Mouse (Mus musculus): ENCODE data around the gene Nme7. TPM values are rescaled to one million over a fixed set of nuclear protein-coding genes. Genes with fewer than 3 reads are reported as not detected.
A peak's percentile ranks its signal among the peaks of the same experiment; 100 is the strongest.

Nme7 gene
- polyA plus RNA-seq, 1 experiment from 2014 or later: 7.6 TPM

DNA sequence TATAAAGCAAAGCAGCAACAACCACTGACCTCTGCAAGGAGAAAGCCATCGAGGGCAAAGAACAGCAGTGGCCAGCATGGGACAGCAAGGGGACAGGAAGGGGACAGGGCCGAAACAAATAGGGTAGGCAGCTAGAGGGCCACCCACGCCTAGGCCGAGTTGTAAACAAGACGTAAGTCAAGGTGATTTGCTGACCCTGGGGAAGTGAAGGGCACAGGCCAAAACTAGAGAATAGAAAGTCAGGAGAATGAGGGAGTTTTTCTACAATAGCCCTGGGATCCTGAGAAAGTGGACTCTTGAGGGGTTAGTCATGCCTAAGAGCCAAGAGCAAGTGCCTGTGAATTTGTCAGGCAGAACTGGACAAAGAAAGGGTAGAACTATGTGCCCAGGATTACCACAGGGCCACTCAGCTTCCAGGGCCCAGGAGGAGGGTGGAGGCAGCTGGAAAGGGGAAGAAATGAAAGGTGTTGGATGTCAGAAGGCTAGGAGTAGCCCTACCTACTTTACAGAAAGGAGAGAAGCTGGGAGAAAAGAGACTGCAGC lies 141.8 kb downstream of the Nme7 start:
- Histone ChIP-seq H3K9me3 (ENCODE audit: low read length) (no peaks in the 10 kb centered on the region), H3K4me1 (ENCODE audit: insufficient read depth) (peaks cover 13% of the 10 kb centered on the region), H3K4me3 (ENCODE audit: low read depth, low read length) (no peak overlapping the region), H3K27ac (ENCODE audit: low read depth) (peak overlapping the region; percentile 39; the same call in 1 of the 2 replicates), H3K9ac (replicated peaks) (no peak overlapping the region), H3K36me3 (replicated peaks; ENCODE audit: insufficient read depth, low read length) (peaks cover 34% of the 10 kb centered on the region), H3K4me2 (ENCODE audit: low read depth, low read length) (no peak overlapping the region), H3K27me3 (ENCODE audit: insufficient read depth, low read length) (no peaks in the 10 kb centered on the region)
- DNase-seq: no peak
- TF ChIP-seq CTCF (IDR thresholded peaks at IDR 0.05; ENCODE audit: low read depth) (no peak), EP300 (IDR thresholded peaks at IDR 0.05; ENCODE audit: low read depth) (no peak)
- no peak for ATAC-seq
- WGBS (ENCODE audit: insufficient replicate concordance): 66% methylated on average over 5 of the region's 5 CpGs

DNA sequence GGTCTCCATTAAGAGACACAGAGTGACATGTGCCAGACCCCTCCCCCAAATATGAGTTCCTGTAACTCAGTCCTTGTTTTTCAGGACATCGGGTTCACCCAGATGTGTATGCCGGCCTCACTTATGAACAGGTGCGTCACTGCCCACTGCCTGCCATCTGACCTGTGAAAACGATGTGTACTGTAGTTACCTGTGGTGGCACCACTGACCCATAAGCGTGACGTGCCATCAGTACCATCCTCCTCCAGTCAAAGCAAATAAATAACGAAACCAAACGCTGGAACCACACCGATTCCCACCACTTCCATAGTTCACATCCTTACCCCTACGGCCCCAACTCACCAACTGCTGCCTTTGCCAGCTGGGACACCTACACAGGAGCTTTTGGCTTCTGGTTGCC lies 142.6 kb downstream of the Nme7 start:
- H3K4me2 ChIP-seq (ENCODE audit: low read depth, low read length): no peak overlapping the region
- no peak for TF ChIP-seq EP300 (IDR thresholded peaks at IDR 0.05; ENCODE audit: low read depth)
- TF ChIP-seq CTCF (IDR thresholded peaks at IDR 0.05; ENCODE audit: low read depth): no peak

DNA sequence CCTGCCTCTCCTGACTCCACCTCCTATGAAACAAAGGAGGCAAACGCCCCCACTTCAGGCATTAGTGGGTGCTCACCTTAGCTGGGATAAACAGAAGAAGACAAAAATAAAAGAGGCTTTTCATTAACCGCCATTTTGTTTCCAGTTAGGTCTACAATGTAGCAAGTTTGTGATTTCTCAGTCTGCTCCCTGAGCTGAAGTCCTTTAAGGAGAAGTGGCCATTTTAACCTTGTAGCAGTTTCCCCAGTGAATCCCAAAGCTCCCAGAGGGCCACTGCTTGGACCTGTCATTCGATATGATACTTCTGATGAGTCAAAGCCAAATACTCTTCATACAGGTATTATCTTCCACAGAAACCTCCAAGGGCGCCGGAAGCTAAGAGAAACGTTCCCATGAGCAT lies 143.6 kb downstream of the Nme7 start:
- Histone ChIP-seq H3K9me3 (ENCODE audit: low read length) (no peaks in the 10 kb centered on the region), H3K27ac (ENCODE audit: low read depth) (no peak overlapping the region), H3K4me3 (ENCODE audit: low read depth, low read length) (no peak overlapping the region), H3K27me3 (ENCODE audit: insufficient read depth, low read length) (no peaks in the 10 kb centered on the region), H3K4me1 (ENCODE audit: insufficient read depth) (peaks cover 6% of the 10 kb centered on the region), H3K36me3 (replicated peaks; ENCODE audit: insufficient read depth, low read length) (peaks cover 33% of the 10 kb centered on the region), H3K4me2 (ENCODE audit: low read depth, low read length) (no peak overlapping the region), H3K9ac (replicated peaks) (no peak overlapping the region)
- TF ChIP-seq EP300 (IDR thresholded peaks at IDR 0.05; ENCODE audit: low read depth): no peak
- TF ChIP-seq CTCF (IDR thresholded peaks at IDR 0.05; ENCODE audit: low read depth): no peak
- 80% methylated on average over 6 of the region's 6 CpGs for WGBS (ENCODE audit: insufficient replicate concordance)
- DNase-seq (no peak), ATAC-seq (no peak)

More for the DNA sequence above, 142.6 kb downstream of the Nme7 start:
- Histone ChIP-seq H3K9ac (replicated peaks) (no peak overlapping the region), H3K9me3 (ENCODE audit: low read length) (no peaks in the 10 kb centered on the region), H3K4me3 (ENCODE audit: low read depth, low read length) (no peak overlapping the region), H3K36me3 (replicated peaks; ENCODE audit: insufficient read depth, low read length) (peaks cover 31% of the 10 kb centered on the region), H3K27ac (ENCODE audit: low read depth) (no peak overlapping the region), H3K4me1 (ENCODE audit: insufficient read depth) (peaks cover 5% of the 10 kb centered on the region), H3K27me3 (ENCODE audit: insufficient read depth, low read length) (no peaks in the 10 kb centered on the region)
- ATAC-seq (no peak), DNase-seq (no peak)
- WGBS (ENCODE audit: insufficient replicate concordance): 82% methylated on average over 10 of the region's 10 CpGs

DNA sequence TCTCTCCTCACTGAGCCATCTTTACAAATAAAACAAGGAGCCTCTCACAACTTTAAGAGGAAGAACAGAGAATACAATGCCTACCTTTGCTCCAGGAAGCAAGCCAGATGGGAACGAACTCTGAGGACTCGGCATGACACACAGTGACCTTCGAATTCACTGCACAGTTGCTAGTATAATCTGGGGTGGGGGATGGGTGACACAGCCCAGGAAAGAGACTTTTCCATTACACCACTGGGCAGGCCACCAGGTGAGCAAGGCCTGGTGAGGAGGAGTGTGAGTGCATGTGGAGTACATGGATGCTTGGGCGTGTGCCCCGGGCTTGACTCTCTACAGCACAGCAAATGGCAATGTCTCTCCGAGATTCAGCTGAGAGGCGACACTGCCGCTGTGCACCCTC lies 145.7 kb downstream of the Nme7 start:
- Histone ChIP-seq H3K27me3 (ENCODE audit: insufficient read depth, low read length) (no peaks in the 10 kb centered on the region), H3K9ac (replicated peaks) (no peak overlapping the region), H3K4me1 (ENCODE audit: insufficient read depth) (peaks cover 19% of the 10 kb centered on the region), H3K27ac (ENCODE audit: low read depth) (no peak overlapping the region), H3K36me3 (replicated peaks; ENCODE audit: insufficient read depth, low read length) (peaks cover 30% of the 10 kb centered on the region), H3K9me3 (ENCODE audit: low read length) (no peaks in the 10 kb centered on the region), H3K4me3 (ENCODE audit: low read depth, low read length) (no peak overlapping the region), H3K4me2 (ENCODE audit: low read depth, low read length) (no peak overlapping the region)
- TF ChIP-seq EP300 (IDR thresholded peaks at IDR 0.05; ENCODE audit: low read depth) (no peak), CTCF (IDR thresholded peaks at IDR 0.05; ENCODE audit: low read depth) (no peak)
- DNase-seq (no peak), ATAC-seq (peak; percentile 37)
- WGBS (ENCODE audit: insufficient replicate concordance): 76% methylated on average over 8 of the region's 8 CpGs

DNA sequence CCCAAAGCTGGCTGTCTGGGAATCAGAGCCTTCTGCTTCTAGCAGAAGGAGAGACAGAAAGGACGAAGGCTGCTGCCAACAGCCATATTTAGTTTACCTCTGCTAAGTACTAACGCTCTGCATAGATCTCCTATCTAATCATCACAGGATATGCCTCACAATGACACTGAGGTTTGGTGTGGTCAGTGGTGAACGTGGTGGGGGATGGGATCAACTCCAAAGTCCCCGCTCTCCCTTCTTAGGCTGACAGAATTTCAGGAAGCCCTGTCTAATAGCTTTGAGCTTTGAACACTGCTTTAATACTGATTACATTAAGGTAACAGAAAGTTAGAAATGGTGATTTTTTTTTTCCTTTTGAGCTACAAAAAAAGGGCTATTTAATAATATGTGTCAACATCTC lies 146.3 kb downstream of the Nme7 start:
- ATAC-seq (no peak), DNase-seq (no peak)
- Histone ChIP-seq H3K9me3 (ENCODE audit: low read length) (no peaks in the 10 kb centered on the region), H3K4me1 (ENCODE audit: insufficient read depth) (peaks cover 20% of the 10 kb centered on the region), H3K27ac (ENCODE audit: low read depth) (no peak overlapping the region), H3K4me3 (ENCODE audit: low read depth, low read length) (no peak overlapping the region), H3K36me3 (replicated peaks; ENCODE audit: insufficient read depth, low read length) (peaks cover 30% of the 10 kb centered on the region), H3K9ac (replicated peaks) (no peak overlapping the region), H3K27me3 (ENCODE audit: insufficient read depth, low read length) (no peaks in the 10 kb centered on the region), H3K4me2 (ENCODE audit: low read depth, low read length) (no peak overlapping the region)
- TF ChIP-seq EP300 (IDR thresholded peaks at IDR 0.05; ENCODE audit: low read depth) (no peak), CTCF (IDR thresholded peaks at IDR 0.05; ENCODE audit: low read depth) (no peak)
- 48% methylated on average over 4 of the region's 4 CpGs for WGBS (ENCODE audit: insufficient replicate concordance)

DNA sequence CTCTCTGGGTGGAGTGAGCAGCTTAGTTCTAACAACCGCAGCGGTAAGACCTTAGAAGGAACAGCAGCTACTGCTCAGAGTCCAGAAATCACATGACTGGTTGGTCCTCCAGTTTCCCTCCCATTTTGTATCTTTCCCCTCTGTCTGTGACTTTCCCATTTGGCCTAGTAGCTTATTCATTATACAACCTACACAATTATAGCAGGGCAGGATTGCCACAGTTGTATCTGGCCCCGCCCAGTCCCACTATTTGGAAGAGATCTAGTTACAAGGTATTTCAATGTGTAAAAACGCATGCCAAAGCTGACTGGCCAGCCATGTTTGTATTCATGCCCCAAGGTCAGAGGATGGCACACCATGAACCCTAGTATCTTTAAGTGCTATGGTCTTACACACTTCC lies 146.7 kb downstream of the Nme7 start:
- no peak for ATAC-seq
- WGBS (ENCODE audit: insufficient replicate concordance): 79% methylated on average over 4 of the region's 4 CpGs
- H3K4me3 ChIP-seq (ENCODE audit: low read depth, low read length): no peak overlapping the region
- H3K4me2 ChIP-seq (ENCODE audit: low read depth, low read length): no peak overlapping the region
- TF ChIP-seq EP300 (IDR thresholded peaks at IDR 0.05; ENCODE audit: low read depth) (no peak), CTCF (IDR thresholded peaks at IDR 0.05; ENCODE audit: low read depth) (no peak)
- H3K36me3 ChIP-seq (replicated peaks; ENCODE audit: insufficient read depth, low read length): peaks cover 30% of the 10 kb centered on the region
- no peaks in the 10 kb centered on the region for H3K9me3 ChIP-seq (ENCODE audit: low read length)
- no peak for DNase-seq
- no peak overlapping the region for H3K27ac ChIP-seq (ENCODE audit: low read depth)
- no peaks in the 10 kb centered on the region for H3K27me3 ChIP-seq (ENCODE audit: insufficient read depth, low read length)
- H3K9ac ChIP-seq (replicated peaks): no peak overlapping the region
- peaks cover 19% of the 10 kb centered on the region for H3K4me1 ChIP-seq (ENCODE audit: insufficient read depth)

DNA sequence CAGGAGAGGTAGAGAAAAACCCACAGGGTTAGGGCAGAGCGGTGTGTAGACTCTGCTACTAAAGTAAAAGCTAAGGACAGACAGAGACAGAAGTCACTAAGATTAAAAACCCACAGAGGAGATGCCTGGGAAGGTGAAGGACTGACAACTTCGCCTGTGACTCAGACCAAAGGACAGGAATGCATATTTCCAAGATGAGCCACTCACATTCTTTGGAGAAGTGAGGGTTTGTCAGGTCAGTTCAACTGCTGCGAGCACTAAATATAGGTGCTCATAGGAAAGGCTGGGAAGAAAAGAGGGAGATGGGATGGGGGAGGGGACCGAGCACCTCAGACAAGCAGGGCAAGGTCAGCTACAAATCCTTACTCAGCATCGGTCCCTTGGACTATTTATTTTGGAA lies 147.4 kb downstream of the Nme7 start:
- Histone ChIP-seq H3K4me2 (ENCODE audit: low read depth, low read length) (no peak overlapping the region), H3K27me3 (ENCODE audit: insufficient read depth, low read length) (no peaks in the 10 kb centered on the region), H3K4me3 (ENCODE audit: low read depth, low read length) (no peak overlapping the region), H3K4me1 (ENCODE audit: insufficient read depth) (peaks cover 16% of the 10 kb centered on the region), H3K36me3 (replicated peaks; ENCODE audit: insufficient read depth, low read length) (peaks cover 28% of the 10 kb centered on the region), H3K9ac (replicated peaks) (no peak overlapping the region), H3K27ac (ENCODE audit: low read depth) (no peak overlapping the region), H3K9me3 (ENCODE audit: low read length) (no peaks in the 10 kb centered on the region)
- TF ChIP-seq CTCF (IDR thresholded peaks at IDR 0.05; ENCODE audit: low read depth): no peak
- TF ChIP-seq EP300 (IDR thresholded peaks at IDR 0.05; ENCODE audit: low read depth): no peak
- DNase-seq: no peak
- 81% methylated on average over 5 of the region's 5 CpGs for WGBS (ENCODE audit: insufficient replicate concordance)
- ATAC-seq: no peak
